Comparison of ENCODE assay signal across 9 mouse cellular contexts in the genomic region with DNA sequence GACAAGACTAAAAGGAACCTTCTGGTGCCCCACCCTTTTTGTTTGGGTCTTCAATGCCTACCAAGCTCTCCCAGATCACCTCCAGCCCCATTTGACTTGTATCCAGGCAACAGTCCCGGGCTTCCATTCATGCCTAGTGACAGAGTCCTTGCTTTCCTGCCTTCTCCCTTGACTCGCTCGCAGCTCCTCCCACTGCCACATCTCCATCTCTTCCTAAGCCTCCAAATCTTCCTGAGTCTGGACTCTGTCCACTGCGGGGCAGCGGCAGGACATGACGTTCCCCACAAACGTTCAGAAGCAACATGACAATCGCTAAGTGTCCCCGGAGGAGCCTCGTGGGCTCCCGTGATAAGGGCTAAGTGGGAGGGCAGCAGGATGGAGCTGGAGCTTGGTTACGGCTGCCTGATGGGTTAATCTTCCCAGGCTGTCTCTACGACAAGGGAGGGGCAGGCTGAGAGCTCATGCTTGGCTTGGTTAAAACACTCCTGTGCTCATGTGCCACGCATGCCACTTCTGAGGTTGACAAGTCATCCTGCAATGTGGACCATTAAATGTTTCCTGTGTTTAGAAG. TPM values are rescaled to one million over a fixed set of nuclear protein-coding genes. Genes with fewer than 3 reads are reported as not detected.
DNase-seq lines count a peak whose midpoint lies in the region; ATAC-seq and TF ChIP-seq lines count a peak whose summit lies in the region.
"Had no signal": no experiment of that assay in that cellular context is flagged by ENCODE, and none has a peak within 500 bp of the region (broad histone marks: within the 10 kb centered on the region; RNA-seq: fewer than 3 reads in every experiment).

No protein-coding gene starts in this region.

- peaks cover 28% of the 10 kb centered on the region for H3K4me1 ChIP-seq in lung, embryonic 14.5 days (ENCODE audit: insufficient read depth)
- peaks cover 16% of the 10 kb centered on the region for H3K4me1 ChIP-seq in forebrain, embryonic 14.5 days (ENCODE audit: control insufficient read depth, insufficient read depth, low read length)
- peaks cover 42% of the 10 kb centered on the region for H3K4me1 ChIP-seq in liver, embryonic 13.5 days (replicated peaks)
- peaks cover 44% of the 10 kb centered on the region for H3K4me1 ChIP-seq in stomach, embryonic 15.5 days

- peak overlapping the region; percentile 29 for H3K4me2 ChIP-seq in lung, embryonic 14.5 days
- no peak overlapping the region for H3K4me2 ChIP-seq in forebrain, embryonic 14.5 days (ENCODE audit: low read length)
- H3K4me2 ChIP-seq in liver, embryonic 13.5 days: peak overlapping the region; percentile 45
- H3K4me2 ChIP-seq in stomach, embryonic 15.5 days: no peak overlapping the region

- TF ChIP-seq CTCF in lung, embryonic 14.5 days (IDR thresholded peaks at IDR 0.05; ENCODE audit: low read depth): no peak

- ATAC-seq in lung, embryonic 14.5 days (ENCODE audit: insufficient read depth): no peak; the same call in 1 of the 2 replicates
- no peak for ATAC-seq in forebrain, embryonic 14.5 days
- ATAC-seq in liver, embryonic 13.5 days (ENCODE audit: low read depth): peak; percentile 85
- ATAC-seq in stomach, embryonic 15.5 days (ENCODE audit: insufficient read depth, low FRiP score, low read depth): no peak
- no peak for ATAC-seq in monocyte, adult 5-6 weeks (replicated peaks; ENCODE audit: insufficient number of reproducible peaks, low FRiP score, low TSS enrichment, poor library complexity, severe bottlenecking)
- no peak for ATAC-seq in granulocyte monocyte progenitor cell, adult 5-6 weeks (replicated peaks; ENCODE audit: poor library complexity, severe bottlenecking)

- H3K27me3 ChIP-seq in lung, embryonic 14.5 days (ENCODE audit: insufficient read depth, low read length): no peaks in the 10 kb centered on the region
- no peaks in the 10 kb centered on the region for H3K27me3 ChIP-seq in forebrain, embryonic 14.5 days (replicated peaks; ENCODE audit: control insufficient read depth, insufficient read depth, low read length)
- peaks cover 9% of the 10 kb centered on the region; the same call in 1 of the 2 replicates for H3K27me3 ChIP-seq in liver, embryonic 13.5 days
- H3K27me3 ChIP-seq in stomach, embryonic 15.5 days (replicated peaks): no peaks in the 10 kb centered on the region

- DNase-seq in lung, embryonic 14.5 days: peak; percentile 61
- DNase-seq in lung, postnatal 14 days: no peak
- peak; percentile 31 for DNase-seq in forebrain, embryonic 14.5 days (ENCODE audit: low spot score)
- DNase-seq in liver, embryonic 13.5 days: peak; percentile 34
- DNase-seq in layer of hippocampus, adult 9-11 months: no peak

- H3K36me3 ChIP-seq in lung, embryonic 14.5 days (ENCODE audit: insufficient read depth): peaks cover 29% of the 10 kb centered on the region
- H3K36me3 ChIP-seq in forebrain, embryonic 14.5 days (ENCODE audit: control insufficient read depth, insufficient read depth, low read length): peaks cover 8% of the 10 kb centered on the region; the same call in 1 of the 2 replicates
- peaks cover 42% of the 10 kb centered on the region for H3K36me3 ChIP-seq in liver, embryonic 13.5 days
- H3K36me3 ChIP-seq in stomach, embryonic 15.5 days: 0 out of 2 replicates have a peak, but pooled peaks cover 11% of the 10 kb centered on the region

- WGBS in lung, embryonic 14.5 days: 15% methylated on average over 14 of the region's 14 CpGs
- WGBS in forebrain, embryonic 14.5 days: 40% methylated on average over 14 of the region's 14 CpGs
- 14% methylated on average over 14 of the region's 14 CpGs for WGBS in liver, embryonic 13.5 days (ENCODE audit: insufficient replicate concordance)
- WGBS in stomach, embryonic 15.5 days: 22% methylated on average over 14 of the region's 14 CpGs

- H3K27ac ChIP-seq in lung, embryonic 14.5 days (ENCODE audit: low read depth): peak overlapping the region; percentile 30; the same call in 1 of the 2 replicates
- no peak overlapping the region for H3K27ac ChIP-seq in forebrain, embryonic 14.5 days (ENCODE audit: low read depth, low read length)
- peak overlapping the region; percentile 74 for H3K27ac ChIP-seq in liver, embryonic 13.5 days
- peak overlapping the region; percentile 9 for H3K27ac ChIP-seq in stomach, embryonic 15.5 days

- H3K9ac ChIP-seq in lung, embryonic 14.5 days: no peak overlapping the region
- no peak overlapping the region for H3K9ac ChIP-seq in forebrain, embryonic 14.5 days (ENCODE audit: low read length)
- 0 out of 2 replicates have a peak overlapping the region, but pooled peaks have one; percentile 10 for H3K9ac ChIP-seq in liver, embryonic 13.5 days
- H3K9ac ChIP-seq in stomach, embryonic 15.5 days: no peak overlapping the region

- H3K4me3 ChIP-seq in lung, embryonic 14.5 days (ENCODE audit: low read depth, low read length): no peak overlapping the region
- H3K4me3 ChIP-seq in forebrain, embryonic 14.5 days (ENCODE audit: low read depth, low read length): no peak overlapping the region
- H3K4me3 ChIP-seq in liver, embryonic 13.5 days (replicated peaks): 0 out of 2 replicates have a peak overlapping the region, but pooled peaks have one; percentile 3
- H3K4me3 ChIP-seq in stomach, embryonic 15.5 days (replicated peaks): no peak overlapping the region

- no peaks in the 10 kb centered on the region for H3K9me3 ChIP-seq in lung, embryonic 14.5 days (ENCODE audit: low read depth, low read length)
- no peaks in the 10 kb centered on the region for H3K9me3 ChIP-seq in forebrain, embryonic 14.5 days (replicated peaks; ENCODE audit: control insufficient read depth, low read length)
- no peaks in the 10 kb centered on the region for H3K9me3 ChIP-seq in liver, embryonic 13.5 days (replicated peaks)
- no peaks in the 10 kb centered on the region for H3K9me3 ChIP-seq in stomach, embryonic 15.5 days

RNA-seq across cellular contexts. Expression of gene Cdc42ep2, which starts 13.3 kb away (rescaled TPM):
- polyA plus RNA-seq in lung, embryonic 14.5 days (2014; fragmentation: Nextera tagmentation; extraction: Ambion mirVana): 9.8 and 9.9 TPM in 2 replicates
- 7.9 and 9.6 TPM in 2 replicates for polyA plus RNA-seq in forebrain, embryonic 14.5 days (2014; fragmentation: Nextera tagmentation; extraction: Ambion mirVana)
- polyA plus RNA-seq in liver, embryonic 13.5 days (2015; fragmentation: Nextera tagmentation; extraction: Ambion mirVana): 2.7 and 3.0 TPM in 2 replicates
- 9.6 and 11.0 TPM in 2 replicates for polyA plus RNA-seq in stomach, embryonic 15.5 days (2015; fragmentation: Nextera tagmentation; extraction: Ambion mirVana)
- 14.7 to 32.1 TPM (median 27.0 TPM) in 3 replicates for total RNA-seq in monocyte, adult 5-6 weeks (2017)
- total RNA-seq in granulocyte monocyte progenitor cell, adult 5-6 weeks (2014; fragmentation: Nextera tagmentation): 0.23 TPM in 1 of 2 replicates, not detected in the other
- not detected in 2 replicates for total RNA-seq in granulocyte monocyte progenitor cell, adult 5-6 weeks (2017)

RNA-seq across cellular contexts. Expression of gene Dpf2, which starts 25.1 kb away (rescaled TPM):
- polyA plus RNA-seq in lung, embryonic 14.5 days (2014; fragmentation: Nextera tagmentation; extraction: Ambion mirVana): 147 and 162 TPM in 2 replicates
- 127 and 136 TPM in 2 replicates for polyA plus RNA-seq in forebrain, embryonic 14.5 days (2014; fragmentation: Nextera tagmentation; extraction: Ambion mirVana)
- 56.7 and 60.0 TPM in 2 replicates for polyA plus RNA-seq in liver, embryonic 13.5 days (2015; fragmentation: Nextera tagmentation; extraction: Ambion mirVana)
- 98.7 and 118 TPM in 2 replicates for polyA plus RNA-seq in stomach, embryonic 15.5 days (2015; fragmentation: Nextera tagmentation; extraction: Ambion mirVana)
- 50.3 to 76.6 TPM (median 76.0 TPM) in 3 replicates for total RNA-seq in monocyte, adult 5-6 weeks (2017)
- 97.3 and 126 TPM in 2 replicates for total RNA-seq in granulocyte monocyte progenitor cell, adult 5-6 weeks (2014; fragmentation: Nextera tagmentation)
- 62.7 and 108 TPM in 2 replicates for total RNA-seq in granulocyte monocyte progenitor cell, adult 5-6 weeks (2017)

RNA-seq across cellular contexts. Expression of gene Pola2, which starts 26.1 kb away (rescaled TPM):
- polyA plus RNA-seq in lung, embryonic 14.5 days (2014; fragmentation: Nextera tagmentation; extraction: Ambion mirVana): 88.7 and 89.3 TPM in 2 replicates
- polyA plus RNA-seq in forebrain, embryonic 14.5 days (2014; fragmentation: Nextera tagmentation; extraction: Ambion mirVana): 35.5 and 41.1 TPM in 2 replicates
- polyA plus RNA-seq in liver, embryonic 13.5 days (2015; fragmentation: Nextera tagmentation; extraction: Ambion mirVana): 62.2 and 69.8 TPM in 2 replicates
- polyA plus RNA-seq in stomach, embryonic 15.5 days (2015; fragmentation: Nextera tagmentation; extraction: Ambion mirVana): 60.9 and 64.2 TPM in 2 replicates
- 16.7 to 31.5 TPM (median 26.8 TPM) in 3 replicates for total RNA-seq in monocyte, adult 5-6 weeks (2017)
- 122 and 129 TPM in 2 replicates for total RNA-seq in granulocyte monocyte progenitor cell, adult 5-6 weeks (2014; fragmentation: Nextera tagmentation)
- 56.9 and 64.9 TPM in 2 replicates for total RNA-seq in granulocyte monocyte progenitor cell, adult 5-6 weeks (2017)

RNA-seq across cellular contexts. Expression of gene Tigd3, which starts 44.0 kb away (rescaled TPM):
- 2.7 and 3.8 TPM in 2 replicates for polyA plus RNA-seq in lung, embryonic 14.5 days (2014; fragmentation: Nextera tagmentation; extraction: Ambion mirVana)
- polyA plus RNA-seq in forebrain, embryonic 14.5 days (2014; fragmentation: Nextera tagmentation; extraction: Ambion mirVana): 7.0 and 7.1 TPM in 2 replicates
- 2.5 TPM in 2 replicates for polyA plus RNA-seq in liver, embryonic 13.5 days (2015; fragmentation: Nextera tagmentation; extraction: Ambion mirVana)
- polyA plus RNA-seq in stomach, embryonic 15.5 days (2015; fragmentation: Nextera tagmentation; extraction: Ambion mirVana): 2.3 and 2.4 TPM in 2 replicates
- total RNA-seq in monocyte, adult 5-6 weeks (2017): 0.64 to 0.97 TPM (median 0.95 TPM) in 3 replicates
- 1.1 and 2.5 TPM in 2 replicates for total RNA-seq in granulocyte monocyte progenitor cell, adult 5-6 weeks (2014; fragmentation: Nextera tagmentation)
- total RNA-seq in granulocyte monocyte progenitor cell, adult 5-6 weeks (2017): 2.3 and 4.4 TPM in 2 replicates

RNA-seq across cellular contexts. Expression of gene Slc22a20, which starts 48.0 kb away (rescaled TPM):
- not detected in 2 replicates for polyA plus RNA-seq in lung, embryonic 14.5 days (2014; fragmentation: Nextera tagmentation; extraction: Ambion mirVana)
- polyA plus RNA-seq in forebrain, embryonic 14.5 days (2014; fragmentation: Nextera tagmentation; extraction: Ambion mirVana): not detected in 2 replicates
- polyA plus RNA-seq in liver, embryonic 13.5 days (2015; fragmentation: Nextera tagmentation; extraction: Ambion mirVana): not detected in 2 replicates
- not detected in 2 replicates for polyA plus RNA-seq in stomach, embryonic 15.5 days (2015; fragmentation: Nextera tagmentation; extraction: Ambion mirVana)
- not detected in 3 replicates for total RNA-seq in monocyte, adult 5-6 weeks (2017)
- not detected in 2 replicates for total RNA-seq in granulocyte monocyte progenitor cell, adult 5-6 weeks (2014; fragmentation: Nextera tagmentation)
- not detected in 2 replicates for total RNA-seq in granulocyte monocyte progenitor cell, adult 5-6 weeks (2017)
- polyA plus RNA-seq: large intestine, adult 2 months had no signal

Comparison
In these comparisons a context has a peak if more than half of its experiments do, and no peak if none do; other contexts are left out.
1. DNase-seq: peak in lung, embryonic 14.5 days (single experiment), forebrain, embryonic 14.5 days (single experiment) and liver, embryonic 13.5 days (single experiment); none in lung, postnatal 14 days (single experiment) and layer of hippocampus, adult 9-11 months (single experiment).
2. H3K4me2 ChIP-seq: peak in lung, embryonic 14.5 days (single experiment) and liver, embryonic 13.5 days (single experiment); none in forebrain, embryonic 14.5 days (single experiment) and stomach, embryonic 15.5 days (single experiment).